Mouse (Mus musculus): ENCODE data around the gene Gdpd5. TPM values are rescaled to one million over a fixed set of nuclear protein-coding genes. Genes with fewer than 3 reads are reported as not detected.

Gdpd5 gene
- polyA plus RNA-seq, 1 experiment from 2014 or later = 20.8 TPM

DNA sequence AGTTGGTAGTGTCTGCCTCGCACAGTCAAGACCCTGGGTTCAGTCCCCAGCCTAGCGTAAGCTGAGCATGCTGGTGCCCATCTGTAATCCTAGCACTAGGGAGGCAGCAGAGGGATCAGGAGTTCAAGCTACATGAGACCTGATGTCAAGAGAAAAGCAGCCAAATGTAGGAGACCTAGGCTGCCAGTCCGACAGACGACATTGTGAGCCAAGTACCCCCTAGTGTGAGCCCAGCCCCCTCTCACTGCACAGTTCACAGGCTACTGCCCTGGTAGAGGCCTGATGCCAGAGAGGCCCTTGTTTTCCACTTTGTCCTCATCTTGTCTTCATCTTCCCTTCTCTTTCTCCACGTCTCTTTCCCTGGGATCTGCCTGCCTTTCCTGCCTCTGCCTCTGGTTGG is 66.1 kb downstream of the Gdpd5 start:
- no peaks in the 10 kb centered on the region for H3K36me3 ChIP-seq
- 77% methylated on average over 5 of the region's 5 CpGs for WGBS
- H3K27ac ChIP-seq = no peak overlapping the region
- no peak overlapping the region for H3K4me3 ChIP-seq
- no peaks in the 10 kb centered on the region for H3K27me3 ChIP-seq
- peaks cover 14% of the 10 kb centered on the region for H3K4me1 ChIP-seq (replicated peaks)
- ATAC-seq (replicated peaks; ENCODE audit: insufficient number of reproducible peaks, insufficient read depth, low FRiP score, low read depth) = no peak
- H3K9me3 ChIP-seq (replicated peaks) = no peaks in the 10 kb centered on the region
- no peak overlapping the region for H3K4me2 ChIP-seq
- H3K9ac ChIP-seq = no peak overlapping the region

DNA sequence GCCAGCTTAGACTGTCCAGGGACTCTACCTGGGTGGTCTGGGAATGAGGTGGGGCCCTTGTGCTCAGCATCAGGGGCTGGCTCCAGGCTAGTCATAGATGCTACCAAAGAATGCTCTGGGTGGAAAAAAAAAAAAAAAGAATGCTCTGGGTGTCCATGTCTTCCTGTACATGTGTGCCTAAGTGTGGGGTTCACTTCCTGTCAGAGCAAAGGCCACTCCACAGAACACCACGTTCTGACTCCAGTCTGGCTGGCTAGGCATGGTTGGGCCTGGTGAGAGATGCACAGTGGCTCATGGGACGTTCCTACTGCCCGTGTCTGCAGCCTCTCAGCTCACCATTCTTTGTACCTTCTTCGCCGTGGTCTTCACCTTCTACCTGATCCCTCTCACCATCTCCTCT is 67.4 kb downstream of the Gdpd5 start:
- H3K27ac ChIP-seq = 0 out of 2 replicates have a peak overlapping the region, but pooled peaks have one; percentile 14
- no peak for ATAC-seq (replicated peaks; ENCODE audit: insufficient number of reproducible peaks, insufficient read depth, low FRiP score, low read depth)
- H3K27me3 ChIP-seq = no peaks in the 10 kb centered on the region
- H3K4me1 ChIP-seq (replicated peaks) = peaks cover 9% of the 10 kb centered on the region
- H3K9ac ChIP-seq = no peak overlapping the region
- H3K4me3 ChIP-seq = no peak overlapping the region
- no peaks in the 10 kb centered on the region for H3K36me3 ChIP-seq
- H3K4me2 ChIP-seq = no peak overlapping the region
- 75% methylated on average over 5 of the region's 5 CpGs for WGBS
- H3K9me3 ChIP-seq (replicated peaks) = no peaks in the 10 kb centered on the region

- no peaks in the 10 kb centered on the region for H3K9me3 ChIP-seq (replicated peaks)
- H3K36me3 ChIP-seq = no peaks in the 10 kb centered on the region
- H3K4me3 ChIP-seq = no peak overlapping the region
- no peak overlapping the region for H3K4me2 ChIP-seq
- 66% methylated on average over 8 of the region's 8 CpGs for WGBS
- ATAC-seq (replicated peaks; ENCODE audit: insufficient number of reproducible peaks, insufficient read depth, low FRiP score, low read depth) = no peak
- H3K27ac ChIP-seq = 0 out of 2 replicates have a peak overlapping the region, but pooled peaks have one; percentile 14
- peaks cover 9% of the 10 kb centered on the region for H3K4me1 ChIP-seq (replicated peaks)
- no peaks in the 10 kb centered on the region for H3K27me3 ChIP-seq
- no peak overlapping the region for H3K9ac ChIP-seq
These were observed 67.8 kb downstream of the Gdpd5 start for GRCm38 (mm10) chr7:99449063-99449462.

- Histone ChIP-seq H3K9me3 (replicated peaks) (no peaks in the 10 kb centered on the region), H3K27ac (no peak overlapping the region), H3K27me3 (no peaks in the 10 kb centered on the region), H3K36me3 (no peaks in the 10 kb centered on the region), H3K4me2 (no peak overlapping the region), H3K9ac (no peak overlapping the region), H3K4me1 (replicated peaks) (peaks cover 9% of the 10 kb centered on the region), H3K4me3 (no peak overlapping the region)
- no peak for ATAC-seq (replicated peaks; ENCODE audit: insufficient number of reproducible peaks, insufficient read depth, low FRiP score, low read depth)
- 36% methylated on average over 3 of the region's 3 CpGs for WGBS
These were observed 68.5 kb downstream of the Gdpd5 start for GRCm38 (mm10) chr7:99449751-99450150.

- Histone ChIP-seq H3K9me3 (replicated peaks) (no peaks in the 10 kb centered on the region), H3K36me3 (no peaks in the 10 kb centered on the region), H3K9ac (no peak overlapping the region), H3K4me2 (no peak overlapping the region), H3K4me3 (no peak overlapping the region), H3K27ac (no peak overlapping the region), H3K27me3 (no peaks in the 10 kb centered on the region), H3K4me1 (replicated peaks) (peaks cover 9% of the 10 kb centered on the region)
- no peak for ATAC-seq (replicated peaks; ENCODE audit: insufficient number of reproducible peaks, insufficient read depth, low FRiP score, low read depth)
- 0% methylated on average over 3 of the region's 3 CpGs for WGBS
These were observed 69.5 kb downstream of the Gdpd5 start for GRCm38 (mm10) chr7:99450703-99451102.

- WGBS = 66% methylated on average over 7 of the region's 7 CpGs
- Histone ChIP-seq H3K9ac (no peak overlapping the region), H3K27me3 (no peaks in the 10 kb centered on the region), H3K9me3 (replicated peaks) (no peaks in the 10 kb centered on the region), H3K27ac (no peak overlapping the region), H3K4me3 (no peak overlapping the region), H3K4me2 (no peak overlapping the region), H3K36me3 (no peaks in the 10 kb centered on the region), H3K4me1 (replicated peaks) (peaks cover 9% of the 10 kb centered on the region)
- ATAC-seq (replicated peaks; ENCODE audit: insufficient number of reproducible peaks, insufficient read depth, low FRiP score, low read depth) = 0 out of 2 replicates have a peak, but pooled peaks have one; percentile 27
These were observed 71.6 kb downstream of the Gdpd5 start for GRCm38 (mm10) chr7:99452859-99453258.

GRCm38 (mm10) chr7:99454044-99454443 is 72.8 kb downstream of the Gdpd5 start:
- H3K9ac ChIP-seq = no peak overlapping the region
- H3K27me3 ChIP-seq = no peaks in the 10 kb centered on the region
- WGBS = 75% methylated on average over 4 of the region's 4 CpGs
- H3K4me2 ChIP-seq = no peak overlapping the region
- no peak overlapping the region for H3K4me3 ChIP-seq
- ATAC-seq (replicated peaks; ENCODE audit: insufficient number of reproducible peaks, insufficient read depth, low FRiP score, low read depth) = no peak
- peaks cover 9% of the 10 kb centered on the region for H3K4me1 ChIP-seq (replicated peaks)
- H3K27ac ChIP-seq = no peak overlapping the region
- H3K9me3 ChIP-seq (replicated peaks) = no peaks in the 10 kb centered on the region
- peaks cover 1% of the 10 kb centered on the region; the same call in 1 of the 2 replicates for H3K36me3 ChIP-seq

GRCm38 (mm10) chr7:99458849-99459248 is 77.6 kb downstream of the Gdpd5 start:
- H3K9me3 ChIP-seq (replicated peaks) = no peaks in the 10 kb centered on the region
- no peak overlapping the region for H3K27ac ChIP-seq
- peaks cover 30% of the 10 kb centered on the region; the same call in 1 of the 2 replicates for H3K36me3 ChIP-seq
- no peak overlapping the region for H3K4me2 ChIP-seq
- H3K9ac ChIP-seq = no peak overlapping the region
- 87% methylated on average over 8 of the region's 8 CpGs for WGBS
- ATAC-seq (replicated peaks; ENCODE audit: insufficient number of reproducible peaks, insufficient read depth, low FRiP score, low read depth) = no peak
- H3K27me3 ChIP-seq = no peaks in the 10 kb centered on the region
- H3K4me3 ChIP-seq = no peak overlapping the region
- H3K4me1 ChIP-seq (replicated peaks) = no peaks in the 10 kb centered on the region

- Histone ChIP-seq H3K4me1 (replicated peaks) (no peaks in the 10 kb centered on the region; the same call in 1 of the 2 replicates), H3K9ac (no peak overlapping the region), H3K27me3 (no peaks in the 10 kb centered on the region), H3K9me3 (replicated peaks) (no peaks in the 10 kb centered on the region), H3K4me2 (no peak overlapping the region), H3K4me3 (no peak overlapping the region), H3K27ac (no peak overlapping the region), H3K36me3 (peaks cover 30% of the 10 kb centered on the region; the same call in 1 of the 2 replicates)
- WGBS = 85% methylated on average over 15 of the region's 15 CpGs
- ATAC-seq (replicated peaks; ENCODE audit: insufficient number of reproducible peaks, insufficient read depth, low FRiP score, low read depth) = no peak
These were observed 78.9 kb downstream of the Gdpd5 start for GRCm38 (mm10) chr7:99459888-99460652.

DNA sequence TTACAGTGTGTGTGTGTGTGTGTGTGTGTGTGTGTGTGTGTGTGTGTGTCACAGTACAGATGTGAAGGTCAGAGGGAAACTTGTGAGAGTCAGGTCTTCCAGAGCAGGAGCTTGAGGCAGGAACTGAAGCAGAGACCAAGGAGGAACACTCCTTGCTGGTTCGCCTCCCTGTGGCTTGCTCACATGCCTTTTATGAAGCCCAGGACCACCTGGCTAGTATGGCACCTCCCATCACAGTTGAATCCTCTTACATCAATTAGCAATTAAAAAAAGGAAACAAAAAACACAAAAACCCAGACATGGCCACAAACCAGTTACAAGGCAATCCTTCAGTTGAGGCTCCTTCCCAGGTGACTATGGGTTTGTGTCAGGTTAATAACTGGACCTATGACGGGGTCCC is 81.9 kb downstream of the Gdpd5 start:
- no peak overlapping the region for H3K9ac ChIP-seq
- no peak overlapping the region for H3K27ac ChIP-seq
- peaks cover 24% of the 10 kb centered on the region for H3K4me1 ChIP-seq (replicated peaks)
- 70% methylated on average over 2 of the region's 2 CpGs for WGBS
- H3K4me3 ChIP-seq = no peak overlapping the region
- no peaks in the 10 kb centered on the region for H3K9me3 ChIP-seq (replicated peaks)
- no peaks in the 10 kb centered on the region for H3K27me3 ChIP-seq
- H3K4me2 ChIP-seq = no peak overlapping the region
- H3K36me3 ChIP-seq = peaks cover 30% of the 10 kb centered on the region; the same call in 1 of the 2 replicates
- no peak for ATAC-seq (replicated peaks; ENCODE audit: insufficient number of reproducible peaks, insufficient read depth, low FRiP score, low read depth)

- H3K36me3 ChIP-seq = peaks cover 11% of the 10 kb centered on the region; the same call in 1 of the 2 replicates
- H3K4me1 ChIP-seq (replicated peaks) = peaks cover 40% of the 10 kb centered on the region
- no peaks in the 10 kb centered on the region for H3K9me3 ChIP-seq (replicated peaks)
- peak within 1 kb of the TSS; percentile 72 for H3K4me2 ChIP-seq
- H3K4me3 ChIP-seq = no peak within 1 kb of the TSS
- H3K9ac ChIP-seq = no peak within 1 kb of the TSS
- no peak within 1 kb of the TSS for H3K27ac ChIP-seq
- no peak for ATAC-seq (replicated peaks; ENCODE audit: insufficient number of reproducible peaks, insufficient read depth, low FRiP score, low read depth)
- no peaks in the 10 kb centered on the region for H3K27me3 ChIP-seq
- WGBS = 29% methylated on average over 8 of the region's 8 CpGs
These were observed 84.6 kb downstream of the Gdpd5 start, which contains the start of gene Klhl35 for GRCm38 (mm10) chr7:99465811-99466210. Klhl35 (plus strand) TSS chr7:99466004.

- peak; percentile 18 for ATAC-seq (replicated peaks; ENCODE audit: insufficient number of reproducible peaks, insufficient read depth, low FRiP score, low read depth)
- Histone ChIP-seq H3K9me3 (replicated peaks) (no peaks in the 10 kb centered on the region), H3K9ac (peak overlapping the region; percentile 54), H3K27ac (peak overlapping the region; percentile 88), H3K4me1 (replicated peaks) (peaks cover 40% of the 10 kb centered on the region), H3K4me2 (peak overlapping the region; percentile 72), H3K36me3 (peaks cover 9% of the 10 kb centered on the region), H3K4me3 (peak overlapping the region; percentile 55), H3K27me3 (no peaks in the 10 kb centered on the region)
- 17% methylated on average over 11 of the region's 11 CpGs for WGBS
These were observed 86.7 kb downstream of the Gdpd5 start for GRCm38 (mm10) chr7:99467916-99468282.

All from heart, embryonic 15.5 days (tissue).